Mouse (Mus musculus) embryonic facial prominence, embryonic 11.5 days (tissue): ENCODE measurements around the gene Sult6b2. TPM values are rescaled to one million over a fixed set of nuclear protein-coding genes. Genes with fewer than 3 reads are reported as not detected.

ENCODE experiments used
- ATAC-seq: fragments of 200-750 bp; cut with Nextera tagmentation; replicated peaks from 2 replicates; pipeline ENCODE4 v1.8.0; 2017; ENCODE audit warnings: low read depth; ENCODE audit not compliant: insufficient number of reproducible peaks, low FRiP score, low TSS enrichment
- DNase-seq: peaks from one replicate; pipeline ENCODE4 v3.0.0-alpha.2; 2015; ENCODE audit warnings: low spot score
- H3K27ac ChIP-seq: fragments of 300-500 bp; sonication (generic); replicated peaks from 2 replicates; pipeline ENCODE4 v1.5.1; 2014; ENCODE audit warnings: mild to moderate bottlenecking, low read depth, low read length, control low read depth
- H3K27me3 ChIP-seq: fragments of 300-500 bp; sonication (generic); 2 replicates; pipeline ENCODE4 v1.6.1; 2014; ENCODE audit warnings: mild to moderate bottlenecking, low read length, moderate library complexity, mixed read lengths; ENCODE audit not compliant: control insufficient read depth, insufficient read depth
- H3K36me3 ChIP-seq: fragments of 300-500 bp; sonication (generic); replicated peaks from 2 replicates; pipeline ENCODE4 v1.6.1; 2014; ENCODE audit warnings: low read depth, mild to moderate bottlenecking, low read length, moderate library complexity, mixed read lengths; ENCODE audit not compliant: control insufficient read depth, insufficient read depth
- H3K4me1 ChIP-seq: fragments of 300-500 bp; sonication (generic); 2 replicates; pipeline ENCODE4 v1.6.1; 2014; ENCODE audit warnings: low read length, mixed read lengths; ENCODE audit not compliant: control insufficient read depth, insufficient read depth
- H3K4me2 ChIP-seq: fragments of 300-500 bp; sonication (generic); 2 replicates; pipeline ENCODE4 v1.6.1; 2014; ENCODE audit warnings: low read depth, mild to moderate bottlenecking, control low read depth, low read length, moderate library complexity
- H3K4me3 ChIP-seq: fragments of 300-500 bp; sonication (generic); 2 replicates; pipeline ENCODE4 v1.5.1; 2014; ENCODE audit warnings: low read depth, low read length, control low read depth
- H3K9ac ChIP-seq: fragments of 300-500 bp; sonication (generic); replicated peaks from 2 replicates; pipeline ENCODE4 v1.6.1; 2014; ENCODE audit warnings: mild to moderate bottlenecking, control low read depth, low read length
- H3K9me3 ChIP-seq: fragments of 300-500 bp; sonication (generic); replicated peaks from 2 replicates; pipeline ENCODE4 v1.6.1; 2016; ENCODE audit warnings: mild to moderate bottlenecking, low read length, inconsistent platforms, mixed read lengths; ENCODE audit not compliant: control insufficient read depth
- WGBS: fragments of 180-500 bp; shearing (Covaris S2); extraction: QIAGEN DNeasy Blood & Tissue Kit; methylation state at CpG from one replicate; pipeline ENCODE4 v1.1.7; 2014; 5-methylcytosine and 5-hydroxymethylcytosine counted together
- polyA plus RNA-seq: library from polyadenylated mRNA; unstranded; fragments of >200 nt; fragmentation: Nextera tagmentation; extraction: Ambion mirVana; gene quantifications from 2 replicates; pipeline ENCODE4 v1.2.1, GENCODE M21; 2014

The Sult6b2 gene
- polyA plus RNA-seq, 1 experiment from 2014 or later, result not detected

DNA sequence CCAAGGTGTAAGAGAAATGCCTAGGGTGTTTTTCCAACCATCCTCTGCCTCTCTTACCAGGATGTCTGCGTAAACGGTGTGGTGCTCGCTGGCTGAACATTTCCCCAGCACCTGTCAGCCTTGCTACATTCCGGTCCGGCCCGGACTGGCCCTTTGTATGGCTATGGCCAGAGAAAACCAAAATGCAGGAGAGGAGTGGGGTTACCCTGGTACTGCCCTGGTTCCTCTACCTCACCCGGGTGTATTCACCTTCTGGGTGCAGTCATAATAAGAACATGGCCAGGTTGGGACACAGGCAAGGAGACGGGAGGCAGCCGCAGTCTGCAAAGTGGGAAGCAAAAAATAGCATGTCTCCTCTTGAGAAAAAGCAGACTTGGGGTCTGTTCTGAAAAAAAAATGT lies 9.2 kb downstream of the Sult6b2 start:
- 88% methylated on average over 9 of the region's 9 CpGs for WGBS

DNA sequence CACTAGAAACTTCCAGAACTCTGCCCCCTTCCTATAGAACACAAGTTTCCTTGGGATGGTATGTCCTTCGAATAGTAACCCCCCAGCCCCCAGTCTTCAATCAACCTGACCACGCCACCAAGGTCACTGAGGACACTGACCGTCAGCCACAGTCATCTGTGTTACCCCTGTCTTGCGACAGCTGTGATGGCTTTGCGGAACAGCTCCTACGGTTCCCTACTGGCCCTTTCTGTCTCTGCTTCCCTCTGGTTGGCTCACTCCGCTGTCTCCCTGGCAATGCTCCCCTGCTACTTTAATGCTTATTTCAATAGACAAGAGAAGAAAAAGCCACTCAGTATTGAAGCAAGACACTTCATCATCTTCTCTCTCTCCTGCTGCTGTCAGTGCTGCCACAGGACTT lies 10.8 kb downstream of the Sult6b2 start:
- no peaks in the 10 kb centered on the region for H3K4me1 ChIP-seq
- H3K4me3 ChIP-seq, result no peak overlapping the region
- H3K36me3 ChIP-seq, result no peaks in the 10 kb centered on the region
- H3K27me3 ChIP-seq, result no peaks in the 10 kb centered on the region
- no peak overlapping the region for H3K9ac ChIP-seq
- ATAC-seq (no peak; the same call in 1 of the 2 replicates), DNase-seq (no peak)
- H3K4me2 ChIP-seq, result no peak overlapping the region
- no peaks in the 10 kb centered on the region for H3K9me3 ChIP-seq
- H3K27ac ChIP-seq, result no peak overlapping the region
- WGBS, result 46% methylated on average over 7 of the region's 7 CpGs

More for the DNA sequence above, 9.2 kb downstream of the Sult6b2 start:
- no peak overlapping the region for H3K9ac ChIP-seq
- H3K9me3 ChIP-seq, result no peaks in the 10 kb centered on the region
- no peak overlapping the region for H3K4me2 ChIP-seq
- no peak overlapping the region for H3K4me3 ChIP-seq
- DNase-seq (no peak), ATAC-seq (no peak)
- H3K27me3 ChIP-seq, result no peaks in the 10 kb centered on the region
- H3K27ac ChIP-seq, result no peak overlapping the region
- H3K4me1 ChIP-seq, result no peaks in the 10 kb centered on the region
- H3K36me3 ChIP-seq, result no peaks in the 10 kb centered on the region

DNA sequence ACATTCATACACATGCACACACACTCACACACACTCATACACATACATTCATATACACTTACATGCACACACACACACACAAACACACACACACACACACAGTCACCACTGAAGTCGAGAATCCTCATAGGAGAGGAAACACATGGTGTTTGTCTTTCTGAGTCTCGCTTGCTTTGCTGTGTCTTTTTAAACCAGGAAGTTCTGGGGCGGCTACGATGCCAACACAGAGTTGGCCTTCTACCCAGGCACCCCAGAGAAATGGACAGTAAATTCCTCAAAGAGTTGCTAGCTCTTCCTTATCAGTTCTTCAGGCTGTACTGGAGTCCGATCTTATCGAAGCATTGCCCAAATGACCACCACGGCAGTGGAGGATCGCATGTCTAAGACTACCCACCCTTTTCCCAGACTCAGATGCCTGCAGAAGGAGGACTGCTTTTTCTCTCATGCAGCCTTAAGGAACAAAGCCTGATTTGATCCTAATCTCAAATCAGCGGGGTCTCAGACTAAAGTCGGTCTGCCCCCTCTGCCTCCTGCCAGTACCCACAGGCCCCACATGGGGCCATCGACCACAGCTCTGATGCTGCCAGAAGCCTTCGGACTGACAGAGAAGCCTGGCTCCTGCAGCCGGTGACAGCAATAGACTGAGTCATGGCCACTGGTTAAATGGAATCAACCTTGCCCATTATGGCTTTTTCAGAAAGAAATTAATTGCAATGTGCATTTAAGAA lies 11.9 kb downstream of the Sult6b2 start:
- H3K27me3 ChIP-seq, result no peaks in the 10 kb centered on the region
- no peak overlapping the region for H3K4me2 ChIP-seq
- no peak overlapping the region for H3K4me3 ChIP-seq
- H3K27ac ChIP-seq, result no peak overlapping the region
- ATAC-seq (no peak), DNase-seq (peak; percentile 17)
- H3K9me3 ChIP-seq, result no peaks in the 10 kb centered on the region
- WGBS, result 39% methylated on average over 13 of the region's 13 CpGs
- H3K36me3 ChIP-seq, result no peaks in the 10 kb centered on the region
- no peak overlapping the region for H3K9ac ChIP-seq
- H3K4me1 ChIP-seq, result no peaks in the 10 kb centered on the region

- no peaks in the 10 kb centered on the region for H3K4me1 ChIP-seq
- H3K9me3 ChIP-seq, result no peaks in the 10 kb centered on the region
- H3K4me3 ChIP-seq, result no peak overlapping the region
- ATAC-seq (no peak), DNase-seq (no peak)
- H3K27ac ChIP-seq, result no peak overlapping the region
- no peaks in the 10 kb centered on the region for H3K27me3 ChIP-seq
- H3K4me2 ChIP-seq, result no peak overlapping the region
- H3K36me3 ChIP-seq, result no peaks in the 10 kb centered on the region
- no peak overlapping the region for H3K9ac ChIP-seq
- 92% methylated on average over 10 of the region's 10 CpGs for WGBS
Measured at GRCm38 (mm10) chr6:142789736-142790135, 14.6 kb downstream of the Sult6b2 start.

DNA sequence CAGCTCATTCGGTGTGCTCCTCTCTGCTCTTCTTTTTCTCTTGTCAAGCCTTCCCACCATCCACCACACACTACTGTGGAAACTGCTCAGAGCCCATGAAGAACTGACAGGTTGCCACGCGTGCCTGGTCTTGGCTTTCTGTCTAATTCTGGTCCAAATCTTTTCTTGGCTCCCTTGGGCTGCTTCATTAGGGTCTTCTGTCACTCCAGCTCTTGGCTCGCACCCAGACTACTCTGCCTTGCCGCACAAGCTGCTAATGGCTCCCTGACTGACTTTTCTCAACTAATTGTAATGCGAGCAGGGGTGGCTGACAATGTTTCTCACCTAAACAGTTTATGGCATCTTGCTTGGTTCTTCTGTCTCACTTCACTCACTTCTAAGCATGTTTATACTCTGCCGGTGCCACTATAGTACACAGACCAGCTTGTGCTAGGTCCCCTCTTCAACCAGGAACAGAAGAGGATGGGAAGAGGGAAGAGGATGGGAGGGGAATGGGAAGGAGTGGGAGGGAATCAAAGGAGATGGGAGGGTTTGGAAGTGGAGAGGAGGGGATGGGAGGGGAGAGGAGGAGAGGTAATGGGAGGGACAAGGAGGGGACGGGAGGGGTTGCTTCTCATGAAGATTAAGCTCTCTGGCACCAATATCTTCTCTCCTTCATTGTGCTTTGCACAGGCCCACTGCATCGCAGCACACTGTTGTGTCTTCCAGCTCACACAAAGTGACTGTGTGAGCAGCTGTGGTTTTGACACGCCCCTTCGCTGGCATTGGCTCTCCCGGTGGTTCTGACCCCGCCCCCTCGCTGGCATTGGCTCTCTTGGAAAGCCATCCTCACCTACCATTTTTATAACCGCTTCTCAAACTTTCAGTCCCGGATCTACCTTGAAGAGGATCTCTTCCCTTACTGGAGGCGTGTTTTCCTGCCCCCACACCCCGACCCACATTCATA lies 16.0 kb downstream of the Sult6b2 start:
- Histone ChIP-seq H3K27me3 (no peaks in the 10 kb centered on the region), H3K36me3 (no peaks in the 10 kb centered on the region), H3K27ac (no peak overlapping the region), H3K4me1 (no peaks in the 10 kb centered on the region), H3K4me2 (no peak overlapping the region), H3K9ac (no peak overlapping the region; the same call in 1 of the 2 replicates), H3K9me3 (no peaks in the 10 kb centered on the region), H3K4me3 (no peak overlapping the region)
- 65% methylated on average over 18 of the region's 18 CpGs for WGBS
- ATAC-seq (no peak), DNase-seq (peak; percentile 14)

DNA sequence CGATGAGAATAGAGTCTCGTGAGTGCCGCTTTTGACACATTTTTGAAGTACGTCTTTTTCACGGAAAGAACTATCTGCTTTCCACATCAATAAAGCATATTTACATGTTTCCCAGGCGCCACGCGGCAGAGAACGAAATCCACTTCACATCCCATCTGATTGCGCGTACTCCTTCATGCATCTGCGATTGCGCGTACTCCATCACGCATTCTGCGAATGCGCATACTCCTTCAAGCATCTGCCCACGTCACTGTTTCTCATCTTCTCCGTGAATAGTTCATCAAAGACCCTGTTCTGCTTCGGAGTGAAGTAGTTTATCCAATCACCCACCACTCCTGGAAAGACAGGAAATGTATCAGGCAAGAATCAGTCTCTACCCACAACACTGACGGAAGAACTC lies 18.2 kb downstream of the Sult6b2 start:
- H3K4me3 ChIP-seq, result no peak overlapping the region
- H3K4me2 ChIP-seq, result no peak overlapping the region
- H3K9ac ChIP-seq, result no peak overlapping the region
- H3K27ac ChIP-seq, result no peak overlapping the region
- no peaks in the 10 kb centered on the region for H3K4me1 ChIP-seq
- WGBS, result 86% methylated on average over 21 of the region's 21 CpGs
- ATAC-seq (no peak), DNase-seq (no peak)
- no peaks in the 10 kb centered on the region for H3K36me3 ChIP-seq
- H3K9me3 ChIP-seq, result no peaks in the 10 kb centered on the region
- H3K27me3 ChIP-seq, result no peaks in the 10 kb centered on the region

- Histone ChIP-seq H3K9ac (no peak overlapping the region), H3K27me3 (no peaks in the 10 kb centered on the region), H3K4me3 (no peak overlapping the region), H3K27ac (no peak overlapping the region), H3K9me3 (no peaks in the 10 kb centered on the region), H3K4me2 (no peak overlapping the region), H3K4me1 (no peaks in the 10 kb centered on the region), H3K36me3 (no peaks in the 10 kb centered on the region)
- 30% methylated on average over 4 of the region's 4 CpGs for WGBS
- DNase-seq (peak; percentile 72), ATAC-seq (no peak)
Measured at GRCm38 (mm10) chr6:142785343-142785742, 19.0 kb downstream of the Sult6b2 start.

DNA sequence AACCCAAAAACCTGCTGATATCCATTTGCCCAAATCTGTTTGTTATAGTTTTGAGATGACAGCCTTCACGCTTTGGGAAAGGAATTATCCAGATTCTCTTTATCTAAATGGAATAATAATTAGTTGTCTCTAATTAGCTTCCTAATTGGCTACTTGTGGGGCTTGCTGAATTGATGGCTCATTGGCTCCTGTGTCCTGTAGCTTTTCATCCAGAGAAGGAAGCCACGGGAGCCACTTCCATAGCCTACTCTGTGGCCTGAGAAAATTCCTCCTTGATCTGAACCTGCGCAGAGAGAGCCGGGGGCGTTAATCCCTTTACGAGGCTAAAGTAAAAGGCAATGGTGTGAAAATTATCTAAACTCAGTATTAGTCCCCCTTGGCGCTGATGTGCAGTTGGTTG lies 23.0 kb downstream of the Sult6b2 start:
- Histone ChIP-seq H3K4me3 (no peak overlapping the region), H3K4me2 (no peak overlapping the region), H3K4me1 (no peaks in the 10 kb centered on the region), H3K9me3 (no peaks in the 10 kb centered on the region), H3K27ac (no peak overlapping the region), H3K27me3 (no peaks in the 10 kb centered on the region), H3K36me3 (no peaks in the 10 kb centered on the region), H3K9ac (no peak overlapping the region)
- 69% methylated on average over 7 of the region's 7 CpGs for WGBS
- DNase-seq, result no peak
- ATAC-seq, result no peak
